Mouse (Mus musculus) left cerebral cortex, adult 18-20 months (tissue): ENCODE measurements around the gene Cplx2. TPM values are rescaled to one million over a fixed set of nuclear protein-coding genes. Genes with fewer than 3 reads are reported as not detected.

Experiments
- DNase-seq, 2 experiments: peaks; one replicate each; pipeline ENCODE4 v3.0.0; 2021 to 2022; ENCODE audit warnings: low spot score in 2 of 2, mixed read lengths in 1 of 2
- total RNA-seq, 2 experiments: library from RNA; stranded (reverse); gene quantifications; 2 replicates each; pipeline ENCODE4 v1.2.3; 2021

The Cplx2 gene
- total RNA-seq, 2 experiments from 2014 or later: 791 to 833 TPM

DNA sequence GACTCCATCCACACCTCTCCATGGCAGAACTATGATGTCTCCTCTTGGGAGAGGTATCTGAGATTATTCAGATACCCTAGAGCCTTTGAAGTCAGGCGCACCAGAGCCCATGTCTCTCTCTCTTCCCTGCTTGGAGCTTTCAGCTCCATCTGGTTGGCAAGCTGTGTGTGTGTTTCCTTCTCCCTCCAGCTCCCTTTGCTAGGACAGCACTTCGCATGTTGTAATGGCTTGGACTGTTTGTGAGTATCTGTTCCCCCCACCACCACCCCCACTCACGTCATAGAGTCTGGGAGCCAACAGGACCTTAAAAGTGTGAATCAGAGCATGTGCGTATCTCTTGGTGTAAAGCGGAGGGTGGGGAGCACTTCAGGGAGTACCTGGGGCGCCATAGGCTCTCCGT, 6.5 kb upstream of the Cplx2 start:
- no peak for DNase-seq

DNA sequence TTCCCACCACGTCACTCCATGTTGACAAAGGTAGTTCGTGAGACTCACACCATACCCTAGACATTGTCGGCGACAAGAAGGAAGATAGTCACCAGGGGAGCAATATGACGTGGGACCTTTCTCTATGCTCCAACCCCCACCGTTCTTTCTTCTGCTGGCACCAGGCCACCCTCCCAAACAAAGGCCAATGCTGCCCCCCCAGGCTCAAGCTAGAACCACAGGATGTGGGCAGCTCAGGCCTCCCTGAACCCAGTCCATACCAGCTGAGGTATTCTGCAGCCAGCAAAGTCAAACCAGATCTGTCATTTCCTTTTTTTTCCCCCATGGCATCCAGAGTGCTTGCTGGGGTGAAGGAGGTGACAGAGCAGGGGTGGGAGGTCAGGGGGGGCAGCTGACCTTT, 3.4 kb upstream of the Cplx2 start:
- DNase-seq: no peak

DNA sequence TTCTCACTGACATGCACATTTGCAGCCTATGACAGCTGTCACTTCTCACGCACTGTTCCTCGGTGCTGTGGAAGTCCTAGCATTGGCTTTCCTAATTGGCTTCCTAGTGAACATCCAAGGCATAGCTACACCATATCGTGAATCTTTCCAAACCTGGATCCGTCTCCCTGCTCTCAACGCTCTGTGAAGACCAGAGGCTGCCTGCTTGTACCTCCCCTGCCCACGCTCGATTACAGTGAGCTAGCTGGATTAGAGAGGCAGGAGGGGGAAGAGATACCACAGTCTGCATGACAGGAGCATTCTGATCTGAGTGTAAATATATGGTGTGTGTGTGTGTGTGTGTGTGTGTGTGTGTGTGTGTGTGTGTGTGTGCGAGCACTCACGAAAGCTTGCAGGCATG, 3.0 kb upstream of the Cplx2 start:
- no peak for DNase-seq

DNA sequence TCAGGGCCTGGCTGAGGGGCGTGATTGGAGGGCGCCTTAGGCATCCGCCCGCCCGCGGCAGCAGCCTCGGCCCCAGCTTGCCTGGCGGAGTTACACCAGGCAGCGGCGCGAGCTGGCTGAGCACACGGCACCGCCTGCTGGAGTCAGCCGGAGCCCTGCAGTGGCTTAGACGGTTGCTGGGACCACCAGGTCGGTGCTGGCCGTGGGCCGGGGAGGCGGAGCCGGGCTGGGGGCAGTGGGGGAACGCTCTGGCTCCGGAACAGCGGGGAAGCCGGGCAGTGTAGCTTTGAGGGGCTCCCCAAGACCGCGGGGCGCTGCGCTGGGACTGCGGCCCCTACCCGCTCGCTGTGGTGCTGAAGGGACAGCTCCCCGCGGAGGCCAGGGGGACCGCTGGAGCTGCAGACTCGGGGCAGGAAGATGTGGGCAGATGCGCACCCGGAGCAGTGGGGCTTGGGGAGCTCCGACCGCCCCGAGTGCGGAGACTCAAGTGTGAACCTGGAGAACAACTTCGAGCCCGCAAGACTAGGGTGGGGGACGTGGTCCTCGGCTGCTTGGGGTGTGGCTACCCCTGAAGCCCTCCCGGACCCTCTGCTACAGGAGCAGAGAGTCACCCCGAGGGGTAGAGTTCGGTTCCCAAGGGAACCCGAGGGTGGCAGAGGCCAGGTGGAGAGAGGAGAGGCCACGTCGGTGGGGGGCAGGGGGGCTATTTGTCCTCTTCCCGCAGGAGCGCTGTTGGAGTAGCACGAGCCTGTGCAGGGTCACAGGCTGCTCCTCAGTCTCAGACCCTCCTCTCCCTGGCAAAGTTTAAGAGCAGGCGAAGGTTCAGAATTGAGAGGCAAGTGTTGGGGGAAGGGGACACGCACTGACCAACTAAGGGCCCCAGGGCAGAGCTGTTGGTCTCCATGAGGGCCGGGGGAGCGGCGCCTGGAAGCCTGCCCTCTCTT, 510 bp downstream of the Cplx2 start:
- peak; percentile 61 to 69 for DNase-seq

DNA sequence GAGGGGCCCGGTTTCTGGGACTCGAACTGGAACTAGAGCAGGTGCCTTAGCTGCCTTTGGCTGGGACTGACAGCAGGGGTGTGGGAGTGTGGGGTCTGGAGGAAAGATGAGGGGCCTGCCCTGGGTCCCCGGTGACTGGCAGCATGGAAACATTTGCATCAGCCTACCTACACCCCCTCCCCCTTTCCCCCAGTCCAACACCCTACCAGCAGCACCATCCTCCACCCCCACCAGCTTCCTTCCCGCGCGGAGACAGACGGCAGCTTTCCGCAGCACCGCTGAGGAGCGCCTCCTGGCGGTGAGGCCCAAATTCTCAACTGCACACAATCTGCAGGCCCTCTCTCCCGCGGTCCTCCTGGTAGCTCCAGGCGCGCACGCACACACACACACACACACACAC, 1.5 kb downstream of the Cplx2 start:
- peak; percentile 89 to 91 for DNase-seq

DNA sequence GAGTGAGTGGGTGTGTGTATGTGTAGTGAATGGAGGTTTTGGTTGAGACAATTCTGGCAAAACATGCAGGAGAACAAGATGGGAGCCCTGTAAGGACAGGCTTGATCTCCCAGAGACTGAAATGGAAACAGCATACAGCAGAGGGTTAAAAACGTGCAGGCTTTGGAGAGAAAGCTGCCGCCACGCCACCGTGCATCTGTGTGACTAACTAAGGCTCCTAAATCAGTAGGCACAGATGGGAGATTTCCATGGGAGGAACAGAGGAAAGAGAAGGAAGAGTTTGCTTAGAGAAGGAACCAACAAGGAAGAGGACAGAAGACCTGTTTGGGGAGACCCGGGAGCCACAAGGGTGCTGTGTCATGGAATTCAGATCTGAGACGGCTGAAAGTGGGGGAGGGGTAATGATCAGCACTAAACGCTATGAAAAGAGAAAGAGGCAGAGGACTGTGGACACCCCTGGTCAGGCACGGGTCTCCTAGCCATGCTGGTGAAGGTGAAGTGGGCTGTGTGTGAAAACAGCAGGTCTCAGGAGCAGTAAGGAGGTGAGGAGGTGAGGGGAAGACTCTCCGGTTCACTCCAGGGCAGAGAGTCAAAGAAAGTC, 3.1 kb downstream of the Cplx2 start:
- DNase-seq: no peak

DNA sequence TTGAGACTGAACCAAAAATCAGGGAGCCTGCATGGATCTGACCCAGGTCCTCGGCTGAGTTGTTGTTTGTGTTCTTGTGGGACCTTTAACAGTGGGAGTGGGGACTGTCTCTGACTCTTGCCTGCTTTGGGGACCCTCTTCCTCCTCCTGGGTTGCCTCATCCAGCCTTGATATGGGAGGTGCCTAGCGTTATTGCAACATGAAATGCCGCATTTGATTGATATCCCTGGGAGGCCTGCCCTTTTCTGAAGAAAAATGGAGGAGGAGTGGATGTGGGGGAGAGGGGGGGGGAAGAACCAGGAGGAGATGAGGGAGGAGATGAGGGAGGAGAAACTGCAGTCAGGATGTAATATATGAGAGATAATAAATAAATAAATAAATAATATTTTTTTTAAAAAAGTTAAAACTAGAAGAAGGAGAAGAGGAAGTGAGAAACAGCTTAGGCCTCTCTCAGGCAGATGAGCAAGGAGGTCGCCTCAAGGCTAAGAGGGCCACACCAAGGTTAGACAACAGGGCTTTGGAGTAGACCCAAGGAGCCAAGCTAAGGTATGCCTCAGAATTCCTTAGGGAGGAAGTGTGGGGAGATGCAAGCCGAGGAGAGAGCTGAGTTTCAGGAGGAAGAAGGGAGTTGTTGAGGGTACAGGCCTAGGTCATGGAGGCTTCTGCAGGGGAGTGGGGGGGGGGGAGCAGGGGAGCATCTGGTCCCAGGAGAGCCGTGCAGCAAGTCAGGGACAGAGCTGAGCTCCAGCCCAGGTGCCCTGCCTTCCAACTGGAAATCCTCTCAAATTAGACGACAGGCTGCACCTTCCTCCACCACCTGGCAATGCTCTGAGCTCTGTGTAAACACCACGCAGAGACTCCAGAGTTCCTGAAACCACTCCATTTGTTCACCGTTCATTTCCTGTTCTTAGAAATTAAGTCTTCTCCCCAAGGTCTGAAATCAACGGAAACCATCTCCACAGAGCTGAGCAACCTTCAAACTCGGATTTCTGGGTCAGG, 4.6 kb downstream of the Cplx2 start:
- no peak for DNase-seq

DNA sequence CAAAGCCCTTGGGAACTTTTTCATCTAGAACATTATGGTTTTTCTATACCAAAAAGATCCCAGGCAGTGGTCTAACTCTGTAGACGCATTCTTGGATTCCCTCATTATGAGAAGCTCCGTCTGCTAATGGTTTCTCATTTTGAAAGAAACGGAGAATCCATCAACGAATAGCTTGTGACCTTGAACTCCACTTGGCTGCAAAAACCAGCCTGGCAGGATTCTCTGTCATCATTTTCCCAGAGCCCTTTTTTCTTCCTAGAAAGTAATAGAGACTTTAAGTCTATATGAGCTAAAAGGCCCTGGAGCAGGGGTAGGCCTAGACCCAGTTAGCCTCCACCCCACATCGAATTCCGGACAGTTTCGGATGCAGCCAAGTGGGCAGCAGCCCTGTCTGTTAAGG, 5.6 kb downstream of the Cplx2 start:
- no peak for DNase-seq

DNA sequence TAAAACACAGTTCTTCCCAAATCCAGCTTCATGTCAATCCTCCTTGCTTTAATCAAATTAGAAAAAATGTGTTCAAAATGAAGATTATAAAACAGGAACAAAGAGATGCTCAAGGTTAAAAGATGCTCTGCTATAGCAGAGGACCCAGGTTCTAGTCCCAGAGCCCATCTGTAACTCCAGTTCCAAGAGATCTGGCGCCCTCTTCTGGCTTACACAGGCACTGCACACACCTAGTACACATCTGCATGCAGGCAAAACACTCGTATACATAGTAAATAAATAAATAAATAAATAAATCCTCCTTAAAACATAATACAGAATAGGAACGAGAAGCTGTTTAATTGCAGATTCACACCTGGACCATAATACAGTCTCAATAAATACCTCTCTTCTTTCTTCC, 6.9 kb downstream of the Cplx2 start:
- DNase-seq: no peak

DNA sequence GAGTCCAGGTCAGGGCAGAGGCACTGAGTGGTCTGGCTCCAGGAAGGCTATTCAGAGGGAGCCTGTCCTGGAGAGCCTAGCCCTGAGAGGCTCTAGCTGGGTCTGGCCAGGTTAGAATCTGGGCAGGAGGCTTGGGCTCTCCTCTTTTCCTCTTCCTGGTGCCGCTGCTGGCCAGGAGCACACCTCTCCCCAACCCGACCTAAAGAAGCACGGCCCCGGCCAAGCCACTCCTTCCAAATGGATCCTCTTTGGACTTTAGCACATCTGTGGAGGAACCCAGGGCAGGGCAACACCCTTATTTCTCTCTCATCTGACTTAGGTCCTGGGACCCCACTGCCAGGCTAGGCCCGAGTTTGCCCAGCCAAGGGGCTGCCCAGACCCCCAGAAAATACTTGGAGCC, 9.3 kb downstream of the Cplx2 start:
- DNase-seq: no peak

DNA sequence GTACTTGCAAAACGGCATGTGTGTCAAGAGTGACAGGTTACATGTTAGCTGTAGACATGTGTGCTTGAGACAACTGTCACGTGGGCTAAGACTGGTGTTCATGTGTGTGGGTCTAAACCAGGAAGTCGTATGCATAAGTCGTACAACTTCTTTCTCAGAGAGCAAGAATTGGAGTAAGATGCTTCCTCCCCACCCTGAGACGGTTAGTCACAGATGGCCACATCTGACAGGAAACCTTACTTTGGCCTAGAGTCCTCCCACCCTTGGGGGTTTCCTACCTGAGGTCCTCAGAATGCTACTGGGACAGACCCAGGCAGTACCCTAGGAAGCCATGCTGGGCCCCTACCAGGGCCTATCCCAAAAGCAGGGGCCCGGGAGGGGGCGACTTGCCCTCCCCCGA, 10.2 kb downstream of the Cplx2 start:
- DNase-seq: no peak

DNA sequence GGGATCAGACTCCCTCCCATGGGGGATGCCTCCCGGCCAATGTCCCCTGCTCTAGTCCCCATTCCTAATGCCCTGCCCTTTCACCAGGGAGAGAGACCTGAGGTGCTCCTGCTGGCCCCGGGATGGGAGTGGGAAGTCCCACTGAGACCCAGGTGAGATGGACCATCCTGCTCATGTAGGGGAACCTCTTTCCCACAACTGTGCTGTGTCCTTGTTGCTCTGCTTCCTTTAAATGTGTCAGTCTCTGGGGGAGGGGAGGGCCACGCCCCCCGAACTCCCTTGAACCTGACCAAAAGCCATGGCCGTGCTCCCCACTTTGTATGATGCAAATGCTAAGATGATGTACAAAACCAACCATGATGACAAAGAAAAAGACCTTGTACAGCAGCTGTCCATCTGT, 12.4 kb downstream of the Cplx2 start:
- DNase-seq: no peak

DNA sequence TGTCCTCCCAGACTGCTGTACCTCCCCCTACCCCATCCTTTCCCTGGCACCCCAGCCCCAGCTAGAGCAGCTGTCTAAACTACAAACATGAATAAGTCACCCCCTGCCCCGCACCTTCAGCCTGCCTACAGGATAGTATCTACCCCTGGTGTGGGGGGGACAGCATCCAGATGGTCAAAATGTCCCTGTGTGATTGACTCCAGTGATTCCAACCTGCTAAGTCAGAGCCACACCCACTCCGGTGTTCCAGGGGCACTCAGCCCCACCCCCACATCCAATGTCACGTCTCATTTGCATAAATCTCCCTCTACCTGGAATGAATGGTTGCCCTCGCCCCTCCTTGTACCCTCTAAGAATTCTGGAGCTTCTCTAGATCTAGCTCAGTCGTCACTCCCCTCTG, 13.4 kb downstream of the Cplx2 start:
- DNase-seq: no peak

DNA sequence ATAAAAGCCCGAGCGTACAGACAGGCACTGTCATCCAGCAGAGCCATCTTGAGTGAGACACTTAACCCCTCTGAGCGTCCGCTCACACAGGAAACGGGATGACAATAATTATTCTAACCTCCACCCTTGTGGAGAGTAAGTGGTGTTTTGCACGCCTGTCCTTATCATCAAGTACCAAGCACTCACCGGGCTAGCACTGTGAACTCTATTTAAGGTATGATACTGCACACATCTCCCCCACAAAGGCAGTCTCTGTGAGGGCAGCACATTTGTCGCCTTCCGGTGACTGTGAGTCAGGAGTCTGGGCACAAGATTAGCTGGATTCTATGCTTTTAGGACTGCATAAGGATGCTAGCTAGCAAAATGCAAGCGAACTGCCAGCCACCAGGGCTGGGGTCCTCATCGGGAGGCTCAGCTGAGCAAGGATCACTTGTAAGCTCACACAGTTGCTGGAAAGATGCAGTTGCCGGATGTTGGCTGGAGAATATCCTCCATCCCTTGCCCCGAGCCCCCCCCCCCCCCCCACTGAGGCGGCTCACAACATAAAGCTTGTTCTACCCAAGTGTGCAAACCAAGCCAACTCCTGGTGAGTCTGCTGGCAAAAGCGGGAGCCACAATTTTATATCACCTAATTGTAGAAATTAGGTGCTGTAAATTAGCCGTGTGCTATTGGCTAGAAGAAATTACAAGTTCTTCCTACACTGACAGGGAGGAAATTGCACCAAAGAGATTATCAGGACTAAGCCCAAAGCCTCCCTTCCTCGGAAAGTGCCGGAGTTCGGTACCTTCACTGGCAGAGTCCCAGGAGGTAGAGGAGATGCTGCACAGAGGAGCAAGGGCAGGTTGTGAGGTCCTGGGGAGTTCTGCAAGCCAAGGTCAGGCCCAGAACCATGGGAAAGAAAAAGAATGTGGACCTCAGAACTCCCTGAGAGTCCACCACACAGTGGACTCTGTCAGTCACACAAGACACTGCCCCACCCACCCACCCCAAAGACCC, 14.2 kb downstream of the Cplx2 start:
- no peak for DNase-seq

DNA sequence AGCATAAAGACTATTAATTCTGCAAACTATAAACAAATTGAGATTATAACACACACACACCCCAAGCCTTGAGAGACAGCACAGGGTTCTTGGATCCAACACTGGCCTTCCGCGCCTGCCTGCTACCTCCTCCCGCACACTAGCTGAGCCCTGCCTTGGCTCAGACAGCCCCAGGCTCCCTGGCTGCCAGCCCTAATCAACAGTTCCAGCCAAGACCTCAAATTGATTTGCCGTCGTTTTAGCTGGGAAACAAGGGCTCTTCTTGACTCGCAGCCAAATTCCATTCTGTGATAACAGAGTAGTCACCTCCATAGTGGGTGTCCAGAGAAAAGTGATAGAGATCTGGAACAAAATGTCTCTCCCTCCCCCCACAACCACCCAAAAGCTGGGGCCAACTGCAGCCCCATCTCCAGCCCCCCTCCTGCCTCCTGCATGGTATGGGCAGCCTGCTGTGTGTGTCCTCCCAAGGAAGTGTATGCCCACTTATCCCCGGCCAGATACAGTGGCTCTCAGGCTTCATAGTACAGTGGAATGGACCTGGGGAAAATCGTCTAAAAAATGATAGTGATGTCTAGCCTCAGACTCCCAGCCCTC, 18.9 kb downstream of the Cplx2 start:
- no peak for DNase-seq

DNA sequence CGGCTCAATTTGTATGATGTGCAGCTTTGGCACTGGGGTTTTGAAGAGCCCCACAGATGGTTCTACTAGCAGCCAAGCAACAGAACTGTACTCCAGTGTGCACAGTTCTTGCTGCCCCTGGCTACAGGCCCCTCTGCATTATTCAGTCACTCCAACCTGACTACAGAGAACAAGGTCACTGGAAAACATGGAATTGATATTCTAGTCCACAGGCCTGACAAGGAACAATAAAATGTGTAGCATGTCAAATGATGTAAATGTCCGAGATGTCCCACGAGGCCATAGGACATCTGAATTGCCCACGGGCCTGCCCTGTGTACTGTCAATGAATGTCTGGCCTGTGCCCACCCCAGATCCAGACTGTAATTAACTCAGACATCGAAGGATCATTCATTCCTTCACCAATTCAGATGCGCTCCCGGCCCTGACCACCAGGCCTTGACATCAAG, 19.4 kb downstream of the Cplx2 start:
- DNase-seq: no peak

DNA sequence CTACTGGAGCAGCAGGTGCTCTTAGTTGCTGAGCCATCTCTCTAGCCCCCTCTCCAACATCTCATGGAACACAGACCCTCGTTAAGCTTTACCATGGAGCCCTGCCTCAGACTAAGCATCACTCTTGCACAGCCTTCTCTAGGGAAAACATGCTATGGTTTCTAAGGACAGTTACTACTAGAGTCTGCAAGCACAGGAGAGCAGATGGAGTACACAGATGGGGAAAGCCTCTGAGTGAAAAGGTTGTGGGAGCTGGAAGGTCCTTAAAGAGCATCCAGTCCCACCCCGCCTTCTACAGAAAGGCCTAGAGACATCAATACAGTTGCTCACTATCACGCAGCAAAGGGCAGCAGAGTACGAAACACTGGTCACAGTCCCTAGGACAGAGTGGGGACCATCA, 20.2 kb downstream of the Cplx2 start:
- DNase-seq: no peak

DNA sequence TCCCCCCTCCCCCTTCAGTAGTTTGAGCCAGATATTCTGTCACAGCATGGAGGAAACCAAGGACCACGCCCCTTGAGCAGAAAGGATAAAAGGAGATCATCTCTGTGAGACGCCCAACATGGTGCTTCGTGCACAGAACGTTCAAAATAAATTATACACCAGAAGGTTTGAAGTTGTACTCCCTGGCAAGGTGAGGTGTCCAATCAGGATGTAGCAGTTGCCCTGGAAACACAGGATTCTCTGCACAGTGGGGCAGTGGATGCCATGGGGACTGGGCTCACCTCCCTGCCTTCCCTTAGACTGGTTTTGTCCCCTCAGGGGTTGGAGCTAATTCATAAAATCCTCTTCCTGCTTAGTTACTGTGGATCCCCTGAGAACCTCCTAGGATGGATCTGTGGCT, 25.9 kb downstream of the Cplx2 start:
- DNase-seq: no peak

DNA sequence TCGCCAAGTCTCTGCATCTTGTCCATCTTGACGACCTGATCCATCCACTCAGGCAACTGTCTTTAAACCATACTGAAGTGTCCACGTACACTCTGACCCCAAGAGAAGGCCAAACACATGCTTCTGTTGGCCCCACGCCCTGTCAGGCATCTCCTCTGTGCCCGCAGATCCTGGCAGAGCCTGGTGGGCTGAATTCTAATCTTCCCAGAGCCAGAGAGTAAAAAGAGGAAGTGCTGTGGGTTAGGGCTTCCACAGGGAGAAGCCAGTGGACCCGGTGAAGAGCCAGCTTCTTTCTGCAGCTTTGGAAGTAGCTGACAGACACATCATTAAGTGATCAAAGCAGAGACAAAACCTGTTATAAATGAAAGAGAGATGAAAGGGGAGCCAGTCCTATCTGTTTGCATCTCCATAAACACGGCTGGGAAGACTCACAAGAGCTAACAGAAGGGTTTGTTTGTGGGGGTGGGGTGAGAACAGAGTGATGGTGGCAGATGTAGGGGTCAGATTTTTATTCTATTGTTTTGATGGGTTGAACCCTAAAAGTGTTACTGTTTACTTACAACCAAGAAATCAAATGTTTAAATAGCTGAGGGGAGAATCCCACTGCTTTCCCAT, 29.5 kb downstream of the Cplx2 start:
- no peak for DNase-seq
